Mouse (Mus musculus) frontal cortex, postnatal 36 days (tissue): Measurements from ENCODE around the gene Pdzd2.

ENCODE experiments used
- DNase-seq, 2 experiments: peaks; one replicate each; pipeline ENCODE4 v3.0.0; 2022; ENCODE audit warnings: low spot score in 2 of 2

Pdzd2 gene

GRCm38 (mm10) chr15:12533254-12533653 lies 206.5 kb downstream of the Pdzd2 start:
- DNase-seq: no peak

GRCm38 (mm10) chr15:12532568-12532967 lies 207.2 kb downstream of the Pdzd2 start:
- no peak for DNase-seq

DNA sequence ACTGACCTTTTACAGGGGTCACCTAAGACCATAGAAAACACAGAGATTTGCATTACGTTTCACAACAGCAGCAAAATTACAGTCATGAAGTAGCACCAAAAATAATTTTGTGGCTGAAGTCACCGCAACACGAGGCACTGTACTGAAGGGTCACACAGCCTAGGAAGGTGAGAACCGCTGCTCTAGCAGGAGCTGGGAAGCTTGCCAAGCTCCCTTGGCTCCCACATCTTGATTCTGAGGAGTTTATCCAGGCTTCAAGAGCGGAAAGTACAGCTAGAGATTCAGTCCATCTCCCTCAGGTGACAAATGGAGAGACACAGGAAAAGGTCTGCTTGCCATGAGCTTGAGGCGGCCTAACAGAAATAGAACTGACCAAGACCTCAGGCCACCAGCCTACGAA lies 216.9 kb downstream of the Pdzd2 start:
- no peak for DNase-seq

- no peak for DNase-seq
Observed at GRCm38 (mm10) chr15:12520292-12520691, 219.4 kb downstream of the Pdzd2 start.

DNA sequence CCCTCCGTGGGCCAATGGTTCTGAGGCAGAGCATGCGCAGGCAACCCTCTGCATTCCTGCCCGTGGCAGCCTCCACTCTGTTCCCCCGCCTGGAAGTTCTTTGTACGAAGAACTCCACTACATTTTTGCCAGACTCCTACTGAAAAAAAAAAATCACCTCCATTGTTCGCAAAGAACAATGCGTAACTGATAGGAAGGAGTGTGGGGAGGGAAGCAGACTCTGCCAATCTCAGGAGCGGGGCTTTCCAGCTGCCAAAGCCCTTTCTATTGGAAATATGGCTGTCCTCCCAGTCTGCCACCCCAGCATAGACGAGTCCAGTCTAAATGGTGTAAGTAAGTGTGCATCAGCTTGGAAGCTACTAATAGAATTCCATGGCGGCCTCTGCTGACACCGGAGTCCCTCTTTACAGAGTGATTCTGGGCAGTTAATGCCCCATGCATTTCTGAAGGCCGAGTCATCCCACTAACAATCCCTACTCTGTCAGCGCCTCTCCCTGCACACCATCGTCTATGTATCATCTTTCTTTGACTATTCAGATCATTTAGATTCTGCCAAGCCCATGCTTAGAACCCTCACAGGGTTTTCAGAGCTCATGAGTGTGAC lies 221.3 kb downstream of the Pdzd2 start:
- no peak for DNase-seq

DNA sequence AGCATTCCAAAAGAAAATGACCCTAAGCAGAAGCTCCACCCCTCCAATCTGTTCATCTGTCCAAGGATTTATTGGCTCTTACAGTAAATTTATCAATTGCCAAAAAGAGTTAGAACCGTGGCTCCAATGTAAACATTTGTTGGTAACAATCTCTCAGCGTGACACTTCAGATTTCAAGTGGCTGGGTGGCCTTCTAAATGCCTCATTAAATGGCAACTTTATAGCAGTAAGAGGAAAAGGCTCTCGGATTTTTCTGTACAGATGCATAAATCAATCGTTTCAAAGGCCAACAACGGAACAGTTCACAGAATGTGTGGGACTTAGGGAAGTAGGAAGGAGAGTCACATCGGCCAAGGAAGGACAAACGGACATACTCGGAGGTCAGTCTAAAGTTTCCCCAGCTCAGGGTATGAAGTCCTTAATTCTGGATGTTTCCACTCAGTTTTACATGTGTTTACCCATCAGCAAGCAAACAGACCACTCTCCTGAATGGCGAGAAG lies 222.4 kb downstream of the Pdzd2 start:
- no peak for DNase-seq

DNA sequence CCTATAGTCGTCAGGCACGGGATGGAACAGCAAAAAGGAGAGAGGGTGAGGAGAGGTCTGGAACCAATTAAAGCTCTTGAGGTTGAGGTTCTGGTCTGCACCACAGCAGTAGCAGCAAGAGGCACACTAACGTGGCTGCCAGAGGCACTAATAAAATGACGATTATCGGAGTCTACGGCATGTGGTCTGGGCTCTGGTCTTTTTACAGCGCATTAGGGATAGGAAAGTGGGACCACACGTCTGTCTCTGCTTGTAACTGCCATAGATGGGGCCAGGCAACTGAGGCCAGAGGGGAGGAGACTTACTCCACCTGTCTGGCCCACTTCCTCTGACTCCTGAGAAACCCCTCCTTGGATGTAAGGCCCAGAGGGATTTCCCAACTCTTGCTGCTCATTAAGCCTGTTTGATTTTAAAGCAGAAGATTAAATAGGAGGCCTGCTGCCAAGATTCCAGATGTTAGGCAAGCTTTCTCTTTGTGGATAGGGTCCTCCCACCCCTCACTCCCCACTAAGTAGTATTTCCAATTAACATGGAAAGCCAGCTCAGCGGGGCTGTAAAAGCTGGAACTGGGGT lies 224.4 kb downstream of the Pdzd2 start:
- DNase-seq: no peak

GRCm38 (mm10) chr15:12513526-12513925 lies 226.2 kb downstream of the Pdzd2 start:
- DNase-seq: no peak

GRCm38 (mm10) chr15:12508765-12509377 lies 230.9 kb downstream of the Pdzd2 start:
- no peak for DNase-seq

DNA sequence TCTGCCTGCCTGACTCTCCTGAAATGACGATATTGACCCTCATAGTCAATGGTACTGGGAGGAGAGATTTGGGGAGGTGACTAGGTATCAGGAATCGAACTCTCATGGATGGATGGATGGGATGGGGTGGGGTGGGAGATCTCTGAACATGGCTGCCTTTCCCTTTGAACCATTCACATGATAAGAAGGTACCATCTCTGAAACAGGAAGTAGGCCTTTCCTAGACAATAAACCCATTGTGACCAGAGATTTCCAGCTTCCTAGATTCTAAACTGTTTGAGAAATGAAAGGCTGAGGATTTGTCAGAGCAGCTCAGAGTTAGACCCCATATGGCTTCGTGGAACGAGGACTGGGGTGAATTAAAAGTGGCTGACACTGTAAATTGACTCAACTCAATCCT lies 232.2 kb downstream of the Pdzd2 start:
- DNase-seq: no peak

GRCm38 (mm10) chr15:12506514-12506913 lies 233.2 kb downstream of the Pdzd2 start:
- DNase-seq: peak in 1 of 2 experiments; percentile 22

- DNase-seq: no peak
Observed at GRCm38 (mm10) chr15:12506085-12506484, 233.6 kb downstream of the Pdzd2 start.

DNA sequence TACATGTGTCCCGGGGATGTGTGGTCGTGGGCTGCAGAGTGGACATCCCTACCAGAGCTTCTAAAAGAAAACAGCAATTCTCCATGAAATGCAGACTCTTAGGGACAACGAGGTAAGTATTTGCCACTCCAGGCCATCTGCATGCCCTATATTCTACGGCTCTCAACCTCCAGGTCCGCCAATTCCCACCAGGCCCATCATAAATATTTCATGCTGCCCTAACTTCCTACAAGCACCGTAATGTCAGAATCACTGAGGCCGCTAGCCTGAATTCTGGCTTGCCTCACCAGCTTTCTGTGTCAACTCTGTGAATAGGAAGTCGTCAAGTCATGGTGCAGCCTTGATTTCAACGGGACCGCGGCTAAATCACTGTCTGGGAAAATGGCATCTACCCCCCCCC lies 234.2 kb downstream of the Pdzd2 start:
- DNase-seq: no peak

DNA sequence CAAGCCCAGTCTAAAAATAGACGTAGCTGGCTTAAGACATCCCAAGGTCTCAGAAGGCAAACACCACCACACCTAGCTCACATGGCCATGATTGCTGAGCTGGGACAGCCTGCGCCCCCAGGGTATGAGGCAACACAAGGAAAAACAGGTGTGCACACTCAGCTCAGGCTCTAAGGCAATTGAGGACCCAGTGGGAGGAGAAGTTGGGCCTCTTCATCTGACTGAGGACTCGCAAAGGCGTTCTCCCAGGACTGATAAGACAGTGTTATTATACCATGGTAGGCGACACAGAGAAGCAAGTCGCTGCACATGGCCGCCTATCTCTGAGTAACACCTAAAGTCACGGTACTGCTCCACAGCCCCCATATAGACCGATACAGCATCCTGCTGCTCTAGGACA lies 235.8 kb downstream of the Pdzd2 start:
- DNase-seq: no peak

DNA sequence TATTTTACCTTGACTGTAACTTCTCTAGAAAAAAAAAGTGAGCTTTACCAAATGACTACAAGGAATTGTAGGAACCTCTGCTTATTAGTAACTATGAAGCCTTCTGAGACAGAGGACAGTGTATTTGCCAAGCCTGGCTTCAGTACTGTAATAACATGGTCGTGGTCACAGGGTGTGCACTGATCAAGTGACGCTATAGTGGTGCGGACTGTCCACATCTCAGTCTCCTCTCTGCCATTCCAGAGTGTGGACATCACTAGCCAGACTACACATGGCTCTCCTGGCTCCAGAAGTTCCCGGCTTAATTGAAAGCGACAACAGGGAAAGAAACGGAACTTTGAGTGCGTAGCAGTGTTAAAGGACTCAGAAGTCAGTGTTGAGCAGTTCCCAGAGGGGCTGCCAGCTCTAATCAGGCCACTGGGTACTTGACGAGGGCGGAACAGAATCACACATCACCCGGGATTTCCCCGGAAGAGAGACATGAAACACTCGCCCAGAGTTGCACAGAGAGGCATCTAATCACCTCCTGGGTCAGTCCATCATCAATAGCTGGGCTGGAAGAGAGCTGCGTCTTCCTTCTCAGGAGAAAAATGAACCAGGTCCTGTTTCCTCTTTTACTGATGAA lies 237.7 kb downstream of the Pdzd2 start:
- DNase-seq: no peak

DNA sequence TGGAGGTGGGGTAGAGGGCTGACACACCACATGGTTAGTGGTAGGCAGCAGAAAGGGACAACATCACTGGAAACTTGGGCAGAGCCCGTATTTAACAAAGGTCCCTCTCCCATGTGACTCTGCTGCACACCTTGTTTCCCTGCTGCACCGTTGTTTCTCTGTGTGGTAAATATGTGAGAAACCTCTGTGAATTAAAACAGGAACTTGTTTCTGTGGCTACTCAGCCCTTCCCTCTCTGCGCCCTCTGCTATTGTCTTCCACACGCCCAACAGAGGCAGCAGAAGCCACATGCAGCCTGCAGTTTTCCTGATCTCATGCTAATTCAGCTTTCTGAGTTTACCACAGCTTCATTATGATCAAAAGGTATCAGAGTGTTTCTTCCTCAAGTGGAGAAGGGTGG lies 239.1 kb downstream of the Pdzd2 start:
- DNase-seq: no peak

- DNase-seq: no peak
Observed at GRCm38 (mm10) chr15:12494084-12494483, 245.6 kb downstream of the Pdzd2 start.

DNA sequence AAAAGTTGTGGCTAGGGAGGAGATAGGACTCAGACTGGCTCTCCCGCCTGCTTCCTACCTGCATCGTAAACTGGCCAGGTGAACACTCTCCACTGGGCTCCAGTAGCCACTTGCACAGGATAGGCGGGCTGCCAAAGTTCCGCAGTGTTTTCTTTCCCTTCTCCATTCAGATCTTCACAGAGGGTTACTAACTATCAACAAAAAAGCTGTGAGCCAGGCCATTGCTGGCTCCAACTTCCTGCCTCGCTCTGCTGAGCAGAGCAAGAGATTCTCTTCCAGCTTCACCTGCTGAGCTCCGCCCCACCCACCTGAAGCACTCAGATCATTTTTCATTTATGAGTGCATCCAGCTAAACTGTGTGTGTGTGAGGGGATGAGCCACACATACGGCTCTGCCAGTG lies 246.5 kb downstream of the Pdzd2 start:
- no peak for DNase-seq

DNA sequence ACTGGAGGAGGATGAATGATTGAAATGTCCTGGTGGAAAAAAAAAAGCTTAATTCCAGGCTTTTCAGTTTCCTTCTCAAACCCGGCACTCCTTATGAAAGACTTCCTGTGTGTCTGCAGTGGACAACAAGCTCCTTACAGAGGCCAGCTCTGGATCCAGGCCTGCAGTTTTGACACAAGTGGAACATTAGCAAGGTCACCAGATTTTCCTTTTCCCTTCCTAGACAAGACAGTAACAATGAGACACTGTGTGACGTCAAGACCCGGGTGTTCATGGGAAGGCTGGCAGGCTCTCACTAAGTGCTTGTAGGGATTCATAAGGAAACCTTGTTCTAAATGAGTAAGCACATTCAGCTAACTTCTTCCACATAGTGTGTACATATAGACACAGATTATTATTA lies 248.8 kb downstream of the Pdzd2 start:
- DNase-seq: peak; percentile 44 to 48

- no peak for DNase-seq
Observed at GRCm38 (mm10) chr15:12490527-12490926, 249.2 kb downstream of the Pdzd2 start.

- no peak for DNase-seq
Observed at GRCm38 (mm10) chr15:12488316-12488715, 251.4 kb downstream of the Pdzd2 start.

DNA sequence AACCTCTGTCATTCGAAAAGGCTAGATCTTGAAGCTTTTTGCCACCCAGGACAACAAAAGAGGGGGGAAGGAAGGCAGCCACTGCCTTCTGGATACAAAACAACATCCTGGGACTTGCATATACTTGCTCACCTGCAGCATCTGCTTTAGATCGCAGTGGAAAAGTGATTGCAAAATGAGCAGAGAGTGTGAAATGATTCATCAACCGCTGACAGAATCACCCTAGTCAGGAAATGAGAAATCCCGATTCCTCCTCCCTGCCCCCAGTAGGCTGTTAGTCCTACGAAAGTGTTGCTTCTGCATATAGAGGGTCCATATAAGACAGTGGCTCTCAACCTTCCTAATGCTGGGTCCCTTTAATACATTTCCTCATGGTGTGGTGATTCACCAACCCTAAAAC lies 258.5 kb downstream of the Pdzd2 start:
- DNase-seq: no peak

GRCm38 (mm10) chr15:12480369-12480768 lies 259.4 kb downstream of the Pdzd2 start:
- no peak for DNase-seq
